Mouse (Mus musculus) liver, postnatal 0 days (tissue): ENCODE measurements at regions not wholly inside any gene's neighbourhood (a gene's known extent, or its start where the extent isn't known, plus 50 kb on each side); places are given as distances from the start of the nearest gene placed in this dataset.

ENCODE experiments used
- CTCF ChIP-seq: sonication (generic); IDR thresholded peaks from 2 replicates; pipeline ENCODE4 v1.5.1; 2016; ENCODE audit warnings: antibody characterized with exemption, low read depth
- EP300 ChIP-seq: IDR thresholded peaks from 2 replicates; pipeline ENCODE4 v1.6.1; 2016; ENCODE audit warnings: antibody characterized with exemption, low read depth, mild to moderate bottlenecking

DNA sequence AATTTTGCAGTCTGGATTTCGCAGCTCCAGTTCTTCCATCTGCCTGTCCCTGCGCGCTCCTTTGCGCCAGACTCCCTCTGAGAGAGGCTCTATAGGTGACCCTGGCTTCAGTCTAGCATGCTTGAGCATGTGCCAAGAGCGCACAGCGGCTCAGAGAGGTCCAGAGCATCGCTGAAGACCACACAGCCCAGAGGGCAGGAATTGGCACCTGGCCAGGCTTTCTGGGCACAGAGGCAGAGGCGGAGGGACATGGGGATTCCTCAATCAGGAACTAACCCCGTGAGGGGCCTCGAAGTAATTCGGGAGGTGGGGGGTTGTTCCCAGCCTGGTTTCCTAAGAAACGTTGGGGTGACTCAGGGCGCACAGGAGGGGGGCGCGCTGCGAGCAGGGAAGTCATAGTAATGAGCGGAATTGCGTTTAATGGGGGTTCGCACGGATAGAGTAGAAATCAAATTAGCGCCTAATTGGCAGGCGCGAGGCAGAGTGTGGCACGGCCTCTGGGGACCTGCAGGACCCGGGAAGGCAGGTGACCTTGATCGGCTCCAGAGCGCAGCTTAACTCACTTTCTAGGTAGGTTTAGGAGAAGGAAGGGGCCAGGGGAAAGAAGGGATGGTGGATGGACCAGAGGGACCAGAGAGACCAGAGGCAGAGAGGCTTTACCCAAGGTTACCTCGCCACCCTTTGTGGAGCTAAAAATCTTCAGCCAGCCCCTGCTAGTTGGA lies 151.1 kb downstream of the 2410131K14Rik start:
- TF ChIP-seq CTCF (no peak), EP300 (no peak)
